Mouse (Mus musculus) spleen, postnatal 36 days (tissue): ENCODE data around the gene Slc50a1.

Experiments used
- DNase-seq, 2 experiments: peaks; one replicate each; pipeline ENCODE4 v3.0.0; 2022; ENCODE audit warnings: low spot score in 2 of 2, mixed read lengths in 1 of 2

Gene Slc50a1

DNA sequence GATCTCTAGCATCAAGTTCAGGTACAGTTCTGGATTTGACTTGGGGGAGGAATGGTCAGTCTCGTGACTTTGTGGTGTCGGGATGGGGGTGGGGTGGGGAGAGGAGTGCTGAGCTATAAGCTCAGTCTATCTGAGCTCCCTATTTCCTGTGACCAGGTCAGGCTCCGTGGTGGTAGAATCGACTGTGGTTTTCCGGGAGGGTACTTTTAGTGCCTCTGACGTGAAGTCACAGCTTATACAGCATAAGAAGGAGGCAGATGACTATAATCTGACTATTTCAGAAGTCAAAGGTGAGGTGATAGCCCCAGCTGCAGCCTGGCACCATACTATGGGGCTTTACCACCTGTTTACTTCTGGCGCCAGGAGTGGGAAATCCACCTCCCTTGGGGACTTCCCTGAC lies 39.0 kb downstream of the Slc50a1 start:
- no peak for DNase-seq

DNA sequence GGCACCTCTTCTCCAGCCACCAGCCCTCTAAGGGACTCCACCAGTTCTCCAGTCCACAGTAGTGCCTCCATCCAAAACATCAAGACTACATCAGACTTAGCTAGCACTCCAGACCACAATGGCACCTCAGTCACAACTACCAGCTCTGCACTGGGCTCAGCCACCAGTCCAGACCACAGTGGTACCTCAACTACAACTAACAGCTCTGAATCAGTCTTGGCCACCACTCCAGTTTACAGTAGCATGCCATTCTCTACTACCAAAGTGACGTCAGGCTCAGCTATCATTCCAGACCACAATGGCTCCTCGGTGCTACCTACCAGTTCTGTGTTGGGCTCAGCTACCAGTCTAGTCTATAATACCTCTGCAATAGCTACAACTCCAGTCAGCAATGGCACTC lies 39.8 kb downstream of the Slc50a1 start:
- DNase-seq: no peak

GRCm38 (mm10) chr3:89229276-89229675 lies 41.1 kb downstream of the Slc50a1 start:
- no peak for DNase-seq

DNA sequence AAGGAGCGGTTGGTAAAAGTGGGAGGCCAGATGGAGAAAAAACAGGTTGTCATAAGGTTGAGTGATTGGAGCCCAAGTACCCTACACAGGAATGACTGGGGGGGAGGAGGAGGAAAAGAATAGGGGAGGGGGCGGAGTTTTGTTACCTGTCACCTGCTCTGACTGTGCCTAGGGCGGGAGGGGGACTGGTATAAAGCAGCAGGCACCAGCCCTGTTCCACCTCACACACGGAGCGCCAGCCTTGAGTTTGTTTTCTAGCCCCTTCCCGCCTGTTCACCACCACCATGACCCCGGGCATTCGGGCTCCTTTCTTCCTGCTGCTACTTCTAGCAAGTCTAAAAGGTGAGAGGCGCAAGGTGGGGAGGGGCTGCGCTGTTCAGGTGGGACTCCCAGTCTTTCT lies 41.5 kb downstream of the Slc50a1 start, which contains the start of gene Muc1:
Gene Muc1, plus strand, starts transcription at position 222 of the 400 bp plus-strand sequence.
- DNase-seq: no peak

GRCm38 (mm10) chr3:89228180-89228549 lies 42.2 kb downstream of the Slc50a1 start:
- DNase-seq: peak; percentile 82 to 85

DNA sequence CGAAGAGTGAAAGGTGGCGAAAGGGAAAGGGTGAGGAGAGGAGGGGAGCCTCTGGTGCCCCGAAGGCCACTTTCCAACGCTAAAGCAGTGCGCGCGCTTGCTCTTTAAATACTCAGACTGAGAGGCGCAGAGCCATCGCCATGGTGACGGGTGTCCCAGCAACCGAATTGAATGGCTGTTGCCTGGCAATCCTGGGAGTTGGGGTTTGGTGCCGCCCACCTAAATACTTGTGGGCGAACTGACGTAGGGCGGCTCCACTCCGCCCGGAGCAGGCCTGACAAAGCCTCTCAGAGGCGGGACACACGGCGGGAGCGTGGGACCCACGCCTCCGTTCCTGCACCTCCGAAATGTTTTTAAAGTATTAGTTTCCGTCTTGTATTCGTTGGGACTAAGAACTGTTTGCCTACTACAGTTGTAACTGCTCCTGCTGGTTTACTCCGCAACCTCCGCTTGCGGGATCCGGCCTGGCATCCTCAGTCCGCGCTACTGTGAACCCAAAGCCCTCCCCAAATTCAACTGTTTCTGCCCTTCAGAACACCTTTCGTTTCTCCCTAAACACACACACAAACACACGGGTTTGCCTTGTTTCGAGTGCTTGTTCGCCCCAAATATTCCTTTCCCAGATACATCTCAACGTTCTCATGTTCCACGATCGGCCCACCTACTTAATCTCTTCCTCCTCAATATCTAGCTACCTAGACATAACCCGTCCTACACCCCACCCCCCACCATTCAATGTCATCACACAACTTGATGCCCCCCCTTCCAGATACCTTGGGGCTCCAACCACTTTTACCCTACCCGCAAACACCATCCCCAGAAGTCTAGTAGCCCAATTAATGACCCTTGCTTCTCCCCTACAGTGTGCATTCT lies 42.8 kb downstream of the Slc50a1 start:
- DNase-seq: peak in 1 of 2 experiments; percentile 53

GRCm38 (mm10) chr3:89226900-89227299 lies 43.5 kb downstream of the Slc50a1 start, which contains the start of gene Mtx1:
TSS of gene Mtx1 (minus strand) at chr3:89227088.
- no peak for DNase-seq

DNA sequence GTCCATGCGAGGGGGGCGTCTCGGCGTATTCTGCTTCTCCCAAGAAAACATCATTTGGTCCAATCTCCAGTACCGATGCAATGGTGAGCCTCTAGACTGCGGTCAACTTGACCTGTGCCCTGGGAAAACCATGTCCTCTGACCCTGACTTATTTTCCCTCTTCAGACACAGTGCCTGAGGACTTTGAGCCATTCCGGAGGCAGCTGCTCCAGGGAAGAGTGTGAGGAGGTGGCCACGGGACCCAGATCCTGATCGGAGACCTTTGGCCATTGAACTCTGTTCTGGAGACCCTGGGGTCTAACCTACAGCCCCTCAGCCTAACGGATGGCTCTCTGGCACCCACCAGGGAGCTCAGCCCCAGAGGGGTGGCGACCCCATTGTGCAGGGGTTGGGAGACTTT lies 44.0 kb downstream of the Slc50a1 start:
- DNase-seq: no peak

DNA sequence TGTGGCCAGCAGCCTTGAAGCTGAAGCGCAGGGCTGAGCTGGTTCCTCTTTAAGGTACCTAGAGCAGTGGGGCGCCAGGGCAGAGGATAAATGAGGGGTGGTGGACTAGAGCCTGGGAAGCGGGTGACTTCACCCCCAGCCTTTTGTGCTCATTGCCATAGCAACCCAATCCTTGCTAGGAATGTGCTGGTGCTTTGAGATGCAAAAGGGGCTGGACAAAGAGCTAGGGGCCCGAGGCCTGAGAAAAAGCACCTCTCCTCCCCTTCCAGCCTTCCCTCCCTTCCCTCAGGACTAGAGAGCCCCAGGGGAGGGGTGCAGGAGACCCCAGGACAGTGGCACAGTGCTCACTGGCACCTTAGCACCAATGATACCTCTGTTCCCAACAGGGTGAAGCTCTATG lies 44.5 kb downstream of the Slc50a1 start:
- no peak for DNase-seq

GRCm38 (mm10) chr3:89225321-89225815 lies 45.0 kb downstream of the Slc50a1 start:
- DNase-seq: no peak

- DNase-seq: no peak
Observed at GRCm38 (mm10) chr3:89224796-89225195, 45.6 kb downstream of the Slc50a1 start.

DNA sequence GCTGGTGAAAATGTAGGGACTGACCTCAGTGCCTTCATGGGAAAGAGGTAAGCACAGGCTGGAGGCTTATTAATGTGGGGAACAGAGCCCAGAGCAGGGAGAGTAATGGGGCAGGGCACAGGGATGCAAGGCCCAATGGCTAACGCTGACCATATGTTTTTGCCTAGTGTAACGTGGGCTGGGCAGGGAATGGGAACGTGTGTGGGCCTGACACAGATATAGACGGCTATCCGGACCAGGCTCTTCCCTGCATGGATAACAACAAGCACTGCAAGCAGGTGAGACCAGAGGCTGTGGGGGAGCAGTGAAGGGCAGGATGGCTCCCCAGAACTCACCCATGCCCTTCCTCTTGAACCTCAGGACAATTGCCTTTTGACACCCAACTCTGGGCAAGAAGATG lies 49.2 kb downstream of the Slc50a1 start:
- DNase-seq: no peak

DNA sequence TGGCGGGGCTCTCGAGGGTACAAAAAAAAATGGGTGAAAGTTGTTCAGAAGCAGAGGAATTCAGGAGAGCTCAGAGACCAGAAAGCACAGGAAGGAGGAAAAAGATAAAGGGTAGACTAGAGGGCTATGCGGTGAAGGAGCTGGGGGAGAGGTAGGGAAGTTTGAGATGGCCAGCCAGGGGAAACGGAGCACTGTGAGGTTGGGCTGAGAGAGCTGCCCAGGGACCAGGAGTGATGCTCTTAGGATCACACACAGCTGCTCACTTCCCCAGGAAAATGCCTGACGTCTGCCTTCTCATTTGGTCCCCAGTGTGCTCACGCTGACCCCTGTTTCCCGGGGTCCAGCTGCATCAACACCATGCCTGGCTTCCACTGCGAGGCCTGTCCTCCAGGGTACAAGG lies 50.8 kb downstream of the Slc50a1 start:
- no peak for DNase-seq

GRCm38 (mm10) chr3:89218271-89218670 lies 52.1 kb downstream of the Slc50a1 start:
- DNase-seq: no peak
